Mouse (Mus musculus): ENCODE results near the gene Rgmb. TPM values are rescaled to one million over a fixed set of nuclear protein-coding genes. Genes with fewer than 3 reads are reported as not detected.

Rgmb gene
- polyA plus RNA-seq, 1 experiment from 2014 or later, result 47.6 TPM

DNA sequence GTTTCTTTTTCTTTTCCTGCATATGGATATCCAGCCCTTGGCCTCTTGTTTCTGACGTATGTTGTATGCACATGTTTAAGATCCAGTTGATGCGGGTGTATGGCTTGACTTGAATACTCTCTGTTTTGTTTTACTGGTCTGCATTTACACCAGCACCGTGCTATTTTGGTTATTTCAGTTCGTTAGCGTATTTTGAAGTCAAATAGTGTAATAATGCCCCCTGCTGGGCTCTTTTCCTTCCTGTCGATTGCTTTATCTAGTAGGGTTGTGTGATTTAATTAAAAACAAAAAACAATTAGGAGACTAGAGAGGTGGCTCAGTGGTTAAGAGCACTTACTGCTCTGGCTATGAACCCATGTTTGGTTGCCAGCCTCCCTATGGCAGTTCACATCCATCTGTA lies 52.9 kb downstream of the Rgmb start:
- Histone ChIP-seq H3K27me3 (ENCODE audit: control insufficient read depth, insufficient read depth, low read length) (no peaks in the 10 kb centered on the region), H3K4me1 (replicated peaks; ENCODE audit: control insufficient read depth, insufficient read depth, low read length) (no peaks in the 10 kb centered on the region), H3K4me2 (ENCODE audit: low read depth, low read length, severe bottlenecking) (no peak overlapping the region), H3K9ac (ENCODE audit: low read length) (no peak overlapping the region), H3K4me3 (ENCODE audit: low read depth, low read length) (no peak overlapping the region), H3K27ac (ENCODE audit: low read depth, low read length) (no peak overlapping the region), H3K36me3 (ENCODE audit: control insufficient read depth, insufficient read depth, low read length) (no peaks in the 10 kb centered on the region), H3K9me3 (ENCODE audit: control insufficient read depth, low read length) (no peaks in the 10 kb centered on the region)
- no peak for DNase-seq (ENCODE audit: low spot score)
- 0 out of 2 replicates have a peak, but pooled peaks have one; percentile 15 for ATAC-seq (replicated peaks; ENCODE audit: low FRiP score)
- 75% methylated on average over 6 of the region's 6 CpGs for WGBS

DNA sequence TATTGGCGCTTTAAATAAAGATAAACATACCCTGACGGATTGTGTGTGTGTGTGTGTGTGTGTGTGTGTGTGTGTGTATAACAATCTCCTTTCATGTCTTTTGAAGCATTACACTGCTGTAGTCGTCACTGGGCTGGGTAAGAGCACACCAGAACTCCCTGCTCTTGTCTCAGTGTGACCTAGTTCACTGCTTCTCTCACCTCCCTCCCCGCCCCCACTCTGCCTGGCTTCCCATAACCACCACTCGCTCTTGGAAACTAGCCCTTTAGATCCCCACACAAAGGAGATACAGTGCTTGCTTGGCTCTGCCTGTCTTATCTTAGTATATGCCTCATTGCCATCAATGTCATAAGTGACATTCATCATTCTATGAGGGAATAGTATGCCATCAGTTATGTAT lies 54.5 kb downstream of the Rgmb start:
- 77% methylated on average over 5 of the region's 5 CpGs for WGBS
- H3K36me3 ChIP-seq (ENCODE audit: control insufficient read depth, insufficient read depth, low read length), result no peaks in the 10 kb centered on the region
- H3K4me2 ChIP-seq (ENCODE audit: low read depth, low read length, severe bottlenecking), result no peak overlapping the region
- no peaks in the 10 kb centered on the region for H3K27me3 ChIP-seq (ENCODE audit: control insufficient read depth, insufficient read depth, low read length)
- ATAC-seq (replicated peaks; ENCODE audit: low FRiP score) (no peak), DNase-seq (ENCODE audit: low spot score) (no peak)
- no peaks in the 10 kb centered on the region for H3K9me3 ChIP-seq (ENCODE audit: control insufficient read depth, low read length)
- no peak overlapping the region for H3K9ac ChIP-seq (ENCODE audit: low read length)
- no peak overlapping the region for H3K4me3 ChIP-seq (ENCODE audit: low read depth, low read length)
- H3K4me1 ChIP-seq (replicated peaks; ENCODE audit: control insufficient read depth, insufficient read depth, low read length), result no peaks in the 10 kb centered on the region
- no peak overlapping the region for H3K27ac ChIP-seq (ENCODE audit: low read depth, low read length)

DNA sequence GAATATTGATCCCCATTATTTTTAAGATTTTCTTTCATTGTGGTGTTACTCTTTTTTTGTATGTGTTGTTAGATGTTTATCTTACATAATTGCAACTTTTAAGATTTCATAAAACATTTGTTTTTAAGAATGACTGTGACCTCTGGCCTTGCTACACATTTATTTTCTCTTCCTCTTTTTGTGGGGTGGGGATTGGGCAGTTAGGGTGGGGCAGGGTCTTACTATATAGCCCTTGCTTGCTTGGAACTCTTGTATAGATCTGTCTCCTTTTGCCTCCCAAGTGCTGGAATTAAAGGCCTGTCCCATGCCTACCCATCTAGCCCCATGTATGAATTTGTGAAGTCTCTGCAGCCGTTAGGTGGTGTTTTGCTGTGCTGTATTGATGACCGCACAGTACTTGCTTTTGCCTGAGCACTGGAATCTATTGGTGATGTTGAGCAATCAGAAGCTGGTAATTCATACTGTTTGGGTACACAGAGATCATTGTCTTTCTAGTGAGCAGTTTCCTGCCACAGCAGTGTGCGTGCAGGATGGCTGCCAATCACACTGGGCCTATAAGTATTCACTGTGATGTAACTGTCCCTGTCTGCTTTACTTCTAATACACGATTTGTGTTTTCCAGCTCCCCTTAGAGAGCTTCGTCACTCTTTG lies 56.1 kb downstream of the Rgmb start:
- WGBS, result 86% methylated on average over 5 of the region's 5 CpGs
- H3K9me3 ChIP-seq (ENCODE audit: control insufficient read depth, low read length), result no peaks in the 10 kb centered on the region
- H3K9ac ChIP-seq (ENCODE audit: low read length), result no peak overlapping the region
- H3K4me2 ChIP-seq (ENCODE audit: low read depth, low read length, severe bottlenecking), result no peak overlapping the region
- peaks cover 8% of the 10 kb centered on the region; the same call in 1 of the 2 replicates for H3K36me3 ChIP-seq (ENCODE audit: control insufficient read depth, insufficient read depth, low read length)
- H3K27me3 ChIP-seq (ENCODE audit: control insufficient read depth, insufficient read depth, low read length), result no peaks in the 10 kb centered on the region
- ATAC-seq (replicated peaks; ENCODE audit: low FRiP score) (0 out of 2 replicates have a peak, but pooled peaks have one; percentile 47), DNase-seq (ENCODE audit: low spot score) (no peak)
- no peaks in the 10 kb centered on the region for H3K4me1 ChIP-seq (replicated peaks; ENCODE audit: control insufficient read depth, insufficient read depth, low read length)
- H3K27ac ChIP-seq (ENCODE audit: low read depth, low read length), result no peak overlapping the region
- no peak overlapping the region for H3K4me3 ChIP-seq (ENCODE audit: low read depth, low read length)

DNA sequence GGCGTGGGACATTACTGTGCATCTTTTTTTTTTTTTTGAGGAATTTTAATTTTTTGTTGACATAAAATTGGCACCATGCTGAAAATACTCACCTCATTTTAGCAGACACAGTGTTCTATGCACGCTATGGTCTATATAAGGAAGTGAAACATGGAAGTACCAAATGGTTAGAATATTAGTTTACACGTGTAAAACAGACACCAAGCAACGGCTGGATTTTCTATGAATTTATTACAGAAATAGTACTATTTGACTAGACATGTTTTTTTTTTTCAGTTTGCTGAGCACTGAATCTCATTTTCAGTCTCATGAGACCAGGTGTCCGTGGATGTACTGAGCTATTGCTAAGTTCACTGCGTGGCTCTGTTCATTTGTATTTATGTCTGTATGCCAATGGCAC lies 56.9 kb downstream of the Rgmb start:
- H3K36me3 ChIP-seq (ENCODE audit: control insufficient read depth, insufficient read depth, low read length), result peaks cover 11% of the 10 kb centered on the region; the same call in 1 of the 2 replicates
- no peak overlapping the region for H3K4me2 ChIP-seq (ENCODE audit: low read depth, low read length, severe bottlenecking)
- 91% methylated on average over 6 of the region's 6 CpGs for WGBS
- no peak overlapping the region for H3K9ac ChIP-seq (ENCODE audit: low read length)
- H3K4me1 ChIP-seq (replicated peaks; ENCODE audit: control insufficient read depth, insufficient read depth, low read length), result no peaks in the 10 kb centered on the region
- no peak overlapping the region for H3K27ac ChIP-seq (ENCODE audit: low read depth, low read length)
- no peak overlapping the region for H3K4me3 ChIP-seq (ENCODE audit: low read depth, low read length)
- no peak for DNase-seq (ENCODE audit: low spot score)
- H3K9me3 ChIP-seq (ENCODE audit: control insufficient read depth, low read length), result no peaks in the 10 kb centered on the region
- no peak for ATAC-seq (replicated peaks; ENCODE audit: low FRiP score)
- no peaks in the 10 kb centered on the region for H3K27me3 ChIP-seq (ENCODE audit: control insufficient read depth, insufficient read depth, low read length)

DNA sequence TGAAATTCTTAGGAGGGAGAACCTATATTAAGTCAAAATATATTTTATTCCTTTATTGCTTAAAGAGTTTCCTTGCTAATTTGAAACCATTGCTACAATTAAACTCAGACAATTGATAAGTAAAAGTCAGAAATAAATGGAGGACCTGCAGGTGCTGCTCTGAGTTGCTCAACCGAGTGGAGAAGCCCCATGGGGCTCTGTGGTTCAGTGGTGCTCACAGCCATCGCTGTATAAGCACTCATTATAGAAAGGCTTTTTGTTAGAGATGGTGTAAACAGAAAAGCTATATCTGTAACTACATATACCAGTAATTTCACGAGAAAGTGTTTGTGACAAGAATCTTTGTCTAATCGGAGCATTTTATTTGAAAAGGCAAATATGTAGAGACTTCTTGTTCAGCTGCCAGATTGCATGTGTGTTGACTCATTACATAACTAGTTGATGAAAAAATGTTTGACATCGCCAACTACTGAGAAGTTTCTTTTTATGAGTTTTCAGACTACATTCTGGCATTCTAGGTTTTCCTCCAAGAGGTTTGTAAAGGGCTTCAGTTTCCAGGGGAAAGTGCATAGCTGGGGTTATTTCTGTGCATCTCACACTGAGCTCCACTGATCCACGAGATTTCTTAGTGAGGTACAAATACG lies 61.6 kb downstream of the Rgmb start:
- no peaks in the 10 kb centered on the region for H3K9me3 ChIP-seq (ENCODE audit: control insufficient read depth, low read length)
- H3K4me2 ChIP-seq (ENCODE audit: low read depth, low read length, severe bottlenecking), result no peak overlapping the region
- peaks cover 11% of the 10 kb centered on the region; the same call in 1 of the 2 replicates for H3K36me3 ChIP-seq (ENCODE audit: control insufficient read depth, insufficient read depth, low read length)
- ATAC-seq (replicated peaks; ENCODE audit: low FRiP score), result no peak
- no peak overlapping the region for H3K9ac ChIP-seq (ENCODE audit: low read length)
- no peak for DNase-seq (ENCODE audit: low spot score)
- H3K27me3 ChIP-seq (ENCODE audit: control insufficient read depth, insufficient read depth, low read length), result no peaks in the 10 kb centered on the region
- no peaks in the 10 kb centered on the region for H3K4me1 ChIP-seq (replicated peaks; ENCODE audit: control insufficient read depth, insufficient read depth, low read length)
- no peak overlapping the region for H3K4me3 ChIP-seq (ENCODE audit: low read depth, low read length)
- WGBS, result 87% methylated on average over 7 of the region's 7 CpGs
- H3K27ac ChIP-seq (ENCODE audit: low read depth, low read length), result no peak overlapping the region

DNA sequence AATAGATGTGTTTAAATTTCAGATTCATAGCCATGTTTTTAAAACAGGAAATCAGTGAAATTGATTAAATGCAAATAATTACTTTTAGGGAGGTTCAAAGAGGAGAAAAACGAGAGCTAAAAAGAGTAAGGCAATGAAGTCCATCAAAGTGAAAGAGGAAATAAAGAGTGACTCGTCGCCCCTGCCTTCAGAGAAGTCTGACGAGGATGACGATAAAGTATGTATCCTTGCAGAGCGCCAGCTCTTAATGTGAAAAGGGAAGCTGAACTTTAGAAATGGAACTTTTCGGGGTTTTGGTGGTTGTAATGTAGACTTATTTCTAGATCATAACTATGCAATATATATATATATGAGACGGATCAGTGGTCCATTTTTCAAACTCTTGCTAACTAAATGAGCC lies 69.6 kb downstream of the Rgmb start:
- ATAC-seq (replicated peaks; ENCODE audit: low FRiP score) (no peak), DNase-seq (ENCODE audit: low spot score) (no peak)
- peaks cover 7% of the 10 kb centered on the region; the same call in 1 of the 2 replicates for H3K36me3 ChIP-seq (ENCODE audit: control insufficient read depth, insufficient read depth, low read length)
- no peaks in the 10 kb centered on the region for H3K4me1 ChIP-seq (replicated peaks; ENCODE audit: control insufficient read depth, insufficient read depth, low read length)
- no peaks in the 10 kb centered on the region for H3K9me3 ChIP-seq (ENCODE audit: control insufficient read depth, low read length)
- no peak overlapping the region for H3K4me2 ChIP-seq (ENCODE audit: low read depth, low read length, severe bottlenecking)
- no peak overlapping the region for H3K27ac ChIP-seq (ENCODE audit: low read depth, low read length)
- no peak overlapping the region for H3K9ac ChIP-seq (ENCODE audit: low read length)
- no peaks in the 10 kb centered on the region for H3K27me3 ChIP-seq (ENCODE audit: control insufficient read depth, insufficient read depth, low read length)
- H3K4me3 ChIP-seq (ENCODE audit: low read depth, low read length), result no peak overlapping the region
- WGBS, result 92% methylated on average over 8 of the region's 8 CpGs

Other genes with a start within 250 kb of the Rgmb start
- gene Chd1, start 126.1 kb downstream of the Rgmb start, polyA plus RNA-seq (2014; fragmentation: Nextera tagmentation; extraction: Ambion mirVana), result 44.8 and 46.9 TPM in 2 replicates